Mouse (Mus musculus): ENCODE measurements around the gene Chp2. TPM values are rescaled to one million over a fixed set of nuclear protein-coding genes. Genes with fewer than 3 reads are reported as not detected.

Gene Chp2
- polyA plus RNA-seq (2016; fragmentation: Nextera tagmentation; extraction: Ambion mirVana): not detected in 2 replicates

DNA sequence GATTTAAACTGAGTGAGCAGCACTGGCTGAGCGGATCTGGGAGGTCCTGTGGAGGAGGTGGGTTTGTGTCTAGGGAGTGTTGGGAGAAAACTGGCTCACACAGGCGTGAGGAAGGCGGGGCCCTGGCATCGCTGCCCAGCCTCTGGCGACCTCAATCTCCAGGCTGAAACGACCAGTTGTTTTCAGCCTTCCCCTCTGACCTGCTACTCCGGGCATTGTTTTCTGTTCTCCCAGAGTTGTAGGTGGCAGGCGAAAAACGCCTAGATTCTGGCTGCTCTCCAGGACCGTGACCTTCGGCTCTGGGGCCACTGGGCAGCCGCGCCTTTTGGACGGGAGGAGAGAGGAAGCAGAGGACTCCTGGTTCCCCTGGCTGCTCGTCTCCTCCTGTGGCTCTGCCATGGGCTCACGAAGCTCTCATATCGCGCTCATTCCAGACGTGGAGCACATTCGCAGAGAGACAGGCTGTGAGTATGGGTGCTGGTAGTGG is at the start of gene Chp2:
TSS of gene Chp2 (plus strand) at position 182 of the 487 bp plus-strand sequence.
- no peaks in the 10 kb centered on the region for H3K36me3 ChIP-seq (replicated peaks)
- peaks cover 23% of the 10 kb centered on the region; the same call in 1 of the 2 replicates for H3K27me3 ChIP-seq (ENCODE audit: poor library complexity, severe bottlenecking)
- H3K27ac ChIP-seq: 0 out of 2 replicates have a peak within 1 kb of the TSS, but pooled peaks have one; percentile 6
- DNase-seq (ENCODE audit: extremely low spot score, low spot score): no peak
- H3K9me3 ChIP-seq: no peaks in the 10 kb centered on the region
- peak within 1 kb of the TSS; percentile 27; the same call in 1 of the 2 replicates for H3K4me3 ChIP-seq
- H3K4me1 ChIP-seq: peaks cover 10% of the 10 kb centered on the region
- 31% methylated on average over 20 of the region's 20 CpGs for WGBS

GRCm38 (mm10) chr7:122170705-122171104 is 48.6 kb upstream of the Chp2 start:
- H3K4me3 ChIP-seq: no peak overlapping the region
- 83% methylated on average over 6 of the region's 6 CpGs for WGBS
- peaks cover 53% of the 10 kb centered on the region for H3K36me3 ChIP-seq (replicated peaks)

GRCm38 (mm10) chr7:122171613-122172012 is 47.7 kb upstream of the Chp2 start:
- H3K27ac ChIP-seq: no peak overlapping the region
- 82% methylated on average over 10 of the region's 10 CpGs for WGBS
- H3K36me3 ChIP-seq (replicated peaks): peaks cover 44% of the 10 kb centered on the region
- no peak for DNase-seq (ENCODE audit: extremely low spot score, low spot score)
- H3K27me3 ChIP-seq (ENCODE audit: poor library complexity, severe bottlenecking): no peaks in the 10 kb centered on the region
- H3K4me1 ChIP-seq: no peaks in the 10 kb centered on the region
- no peak overlapping the region for H3K4me3 ChIP-seq
- no peaks in the 10 kb centered on the region for H3K9me3 ChIP-seq

More at GRCm38 (mm10) chr7:122170705-122171104, 48.6 kb upstream of the Chp2 start:
- DNase-seq (ENCODE audit: extremely low spot score, low spot score): no peak
- H3K9me3 ChIP-seq: no peaks in the 10 kb centered on the region
- no peak overlapping the region for H3K27ac ChIP-seq
- no peaks in the 10 kb centered on the region for H3K27me3 ChIP-seq (ENCODE audit: poor library complexity, severe bottlenecking)
- H3K4me1 ChIP-seq: no peaks in the 10 kb centered on the region

- Histone ChIP-seq H3K27ac (no peak overlapping the region), H3K36me3 (replicated peaks) (no peaks in the 10 kb centered on the region), H3K4me1 (peaks cover 3% of the 10 kb centered on the region), H3K4me3 (no peak overlapping the region), H3K27me3 (ENCODE audit: poor library complexity, severe bottlenecking) (no peaks in the 10 kb centered on the region), H3K9me3 (no peaks in the 10 kb centered on the region)
- no peak for DNase-seq (ENCODE audit: extremely low spot score, low spot score)
- WGBS: 91% methylated on average over 7 of the region's 7 CpGs
Observed at GRCm38 (mm10) chr7:122180720-122181119, 38.6 kb upstream of the Chp2 start.

GRCm38 (mm10) chr7:122184569-122184968 is 34.7 kb upstream of the Chp2 start:
- 76% methylated on average over 5 of the region's 5 CpGs for WGBS
- Histone ChIP-seq H3K36me3 (replicated peaks) (no peaks in the 10 kb centered on the region), H3K27ac (no peak overlapping the region), H3K4me3 (no peak overlapping the region), H3K9me3 (no peaks in the 10 kb centered on the region), H3K4me1 (peaks cover 7% of the 10 kb centered on the region), H3K27me3 (ENCODE audit: poor library complexity, severe bottlenecking) (no peaks in the 10 kb centered on the region)
- no peak for DNase-seq (ENCODE audit: extremely low spot score, low spot score)

DNA sequence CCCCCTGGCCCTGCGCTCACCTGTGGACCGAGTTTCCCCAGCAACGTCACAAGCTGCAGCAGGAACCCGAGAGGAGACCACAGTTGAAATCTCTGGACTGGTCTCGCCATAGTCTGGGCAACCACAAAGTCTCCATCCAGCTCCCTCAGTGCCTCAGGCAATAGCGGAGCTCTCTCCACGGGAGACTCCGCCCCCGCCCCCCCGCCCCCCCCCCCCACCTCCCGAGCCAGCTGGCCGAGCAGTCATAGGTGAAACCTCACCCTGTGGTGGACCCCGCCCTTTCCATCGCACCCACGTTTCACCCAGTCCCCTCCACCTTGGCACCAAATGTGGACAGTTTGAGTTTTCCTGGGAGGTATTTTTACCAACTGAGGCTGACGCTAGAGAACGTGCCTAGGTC is 33.3 kb upstream of the Chp2 start, which contains the start of gene Ern2:
TSS of gene Ern2 (minus strand) at position 165 of the 400 bp plus-strand sequence.
- 22% methylated on average over 17 of the region's 17 CpGs for WGBS
- Histone ChIP-seq H3K36me3 (replicated peaks) (no peaks in the 10 kb centered on the region), H3K27me3 (ENCODE audit: poor library complexity, severe bottlenecking) (no peaks in the 10 kb centered on the region), H3K9me3 (no peaks in the 10 kb centered on the region), H3K4me3 (no peak within 1 kb of the TSS), H3K4me1 (peaks cover 7% of the 10 kb centered on the region), H3K27ac (no peak within 1 kb of the TSS)
- no peak for DNase-seq (ENCODE audit: extremely low spot score, low spot score)

GRCm38 (mm10) chr7:122189484-122189883 is 29.8 kb upstream of the Chp2 start:
- WGBS: 29% methylated on average over 7 of the region's 7 CpGs
- Histone ChIP-seq H3K9me3 (no peaks in the 10 kb centered on the region), H3K36me3 (replicated peaks) (no peaks in the 10 kb centered on the region), H3K27me3 (ENCODE audit: poor library complexity, severe bottlenecking) (no peaks in the 10 kb centered on the region), H3K27ac (no peak overlapping the region), H3K4me3 (no peak overlapping the region), H3K4me1 (peaks cover 7% of the 10 kb centered on the region)
- peak; percentile 57 for DNase-seq (ENCODE audit: extremely low spot score, low spot score)

DNA sequence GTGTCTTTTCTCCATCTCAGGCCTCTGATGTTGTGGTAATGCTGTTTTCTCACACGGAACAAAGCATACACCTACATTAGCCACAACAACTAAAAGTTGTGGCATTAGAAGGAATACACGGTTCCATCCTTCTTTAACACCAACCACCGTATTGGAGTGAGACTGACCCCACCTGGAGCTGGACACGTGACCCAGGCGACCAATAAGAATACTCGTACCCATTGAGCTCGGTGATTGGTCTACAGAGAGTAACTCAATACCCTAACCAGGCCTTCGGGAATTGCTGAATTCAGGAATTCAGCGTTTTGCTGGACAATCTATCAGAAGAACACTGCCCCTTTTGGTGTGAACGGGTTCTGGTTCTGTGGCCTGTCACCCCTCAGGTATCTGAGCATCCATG is 28.2 kb upstream of the Chp2 start:
- H3K9me3 ChIP-seq: no peaks in the 10 kb centered on the region
- no peaks in the 10 kb centered on the region for H3K36me3 ChIP-seq (replicated peaks)
- no peaks in the 10 kb centered on the region for H3K27me3 ChIP-seq (ENCODE audit: poor library complexity, severe bottlenecking)
- no peak overlapping the region for H3K4me3 ChIP-seq
- no peak for DNase-seq (ENCODE audit: extremely low spot score, low spot score)
- H3K27ac ChIP-seq: no peak overlapping the region
- H3K4me1 ChIP-seq: peaks cover under 1% of the 10 kb centered on the region
- WGBS: 63% methylated on average over 10 of the region's 10 CpGs

DNA sequence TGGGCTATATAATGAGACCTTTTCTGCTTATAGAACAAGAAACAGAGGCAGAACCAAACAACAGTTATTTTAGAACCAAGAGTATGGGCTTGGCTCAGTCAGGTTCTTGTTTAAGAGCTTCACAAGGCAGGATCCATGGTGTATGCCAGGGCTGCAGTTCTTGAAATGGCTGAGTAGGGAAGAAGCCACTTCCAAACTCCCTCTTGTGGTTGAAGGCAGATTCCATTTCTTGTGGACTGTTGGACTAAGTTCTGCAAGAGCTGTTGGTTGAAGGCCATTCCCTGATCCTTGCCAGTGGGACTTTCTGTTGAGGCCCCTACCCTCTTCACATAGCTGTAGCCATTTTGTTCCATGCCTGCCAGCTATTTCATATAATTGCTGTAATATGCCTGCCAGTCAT is 25.4 kb upstream of the Chp2 start:
- H3K9me3 ChIP-seq: no peaks in the 10 kb centered on the region
- no peak overlapping the region for H3K27ac ChIP-seq
- H3K36me3 ChIP-seq (replicated peaks): no peaks in the 10 kb centered on the region
- H3K4me1 ChIP-seq: no peaks in the 10 kb centered on the region
- no peaks in the 10 kb centered on the region for H3K27me3 ChIP-seq (ENCODE audit: poor library complexity, severe bottlenecking)
- no peak for DNase-seq (ENCODE audit: extremely low spot score, low spot score)
- H3K4me3 ChIP-seq: no peak overlapping the region

- Histone ChIP-seq H3K27me3 (ENCODE audit: poor library complexity, severe bottlenecking) (no peaks in the 10 kb centered on the region), H3K27ac (no peak overlapping the region), H3K36me3 (replicated peaks) (no peaks in the 10 kb centered on the region), H3K9me3 (no peaks in the 10 kb centered on the region), H3K4me3 (no peak overlapping the region), H3K4me1 (no peaks in the 10 kb centered on the region)
- 83% methylated on average over 9 of the region's 9 CpGs for WGBS
- DNase-seq (ENCODE audit: extremely low spot score, low spot score): no peak
Observed at GRCm38 (mm10) chr7:122196771-122197170, 22.5 kb upstream of the Chp2 start.

- no peak for DNase-seq (ENCODE audit: extremely low spot score, low spot score)
- no peak overlapping the region for H3K27ac ChIP-seq
Observed at GRCm38 (mm10) chr7:122197306-122197705, 22.0 kb upstream of the Chp2 start.

DNA sequence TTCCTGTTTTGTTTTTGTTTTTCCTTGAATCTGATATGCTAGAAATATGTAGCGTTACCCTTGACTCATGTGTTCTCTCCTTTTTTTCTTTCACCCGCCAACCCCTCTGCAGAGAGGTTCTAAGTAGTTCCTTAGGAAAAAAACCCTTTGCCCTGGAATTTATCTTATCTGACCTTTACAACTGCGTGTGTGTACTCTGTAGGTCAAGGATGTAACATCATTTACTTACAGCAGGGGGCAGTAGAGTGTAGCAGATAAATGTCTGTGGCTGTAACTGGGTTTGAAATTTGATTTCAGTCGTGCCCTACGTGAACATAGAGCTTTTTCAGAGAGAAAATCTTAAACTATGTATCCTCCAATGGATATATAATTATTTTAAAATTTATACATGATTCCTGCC is 20.0 kb upstream of the Chp2 start:
- no peak for DNase-seq (ENCODE audit: extremely low spot score, low spot score)
- H3K27me3 ChIP-seq (ENCODE audit: poor library complexity, severe bottlenecking): no peaks in the 10 kb centered on the region
- WGBS: 34% methylated on average over 5 of the region's 5 CpGs
- no peaks in the 10 kb centered on the region for H3K9me3 ChIP-seq
- H3K27ac ChIP-seq: no peak overlapping the region
- no peaks in the 10 kb centered on the region for H3K4me1 ChIP-seq
- H3K36me3 ChIP-seq (replicated peaks): no peaks in the 10 kb centered on the region
- no peak overlapping the region for H3K4me3 ChIP-seq

More at GRCm38 (mm10) chr7:122197306-122197705, 22.0 kb upstream of the Chp2 start:
- no peaks in the 10 kb centered on the region for H3K9me3 ChIP-seq
- H3K36me3 ChIP-seq (replicated peaks): no peaks in the 10 kb centered on the region
- H3K27me3 ChIP-seq (ENCODE audit: poor library complexity, severe bottlenecking): no peaks in the 10 kb centered on the region
- H3K4me1 ChIP-seq: no peaks in the 10 kb centered on the region
- 45% methylated on average over 4 of the region's 4 CpGs for WGBS
- H3K4me3 ChIP-seq: no peak overlapping the region

DNA sequence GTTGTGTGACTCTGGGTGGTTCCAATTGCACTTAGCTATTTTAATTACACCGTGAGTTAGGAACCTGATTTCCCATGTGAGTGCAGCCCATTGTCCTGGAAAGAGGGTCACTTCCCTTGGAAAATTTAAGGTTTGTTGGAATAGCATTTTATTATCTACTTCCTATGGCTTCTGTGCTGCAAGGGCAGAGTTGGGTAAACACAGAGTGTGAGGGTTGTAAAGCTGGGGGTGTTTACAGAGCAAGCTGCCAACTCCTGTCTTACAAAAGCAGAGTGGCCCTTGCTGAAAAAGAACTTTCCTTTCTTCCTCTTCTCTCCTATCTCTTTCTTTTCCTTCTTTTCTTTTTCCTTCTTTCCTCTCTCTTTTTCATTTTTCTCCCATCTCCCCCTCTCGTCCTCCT is 15.4 kb upstream of the Chp2 start:
- no peak overlapping the region for H3K27ac ChIP-seq
- WGBS: 77% methylated on average over 2 of the region's 2 CpGs

GRCm38 (mm10) chr7:122206121-122206520 is 13.2 kb upstream of the Chp2 start:
- Histone ChIP-seq H3K9me3 (no peaks in the 10 kb centered on the region), H3K27me3 (ENCODE audit: poor library complexity, severe bottlenecking) (no peaks in the 10 kb centered on the region), H3K4me1 (no peaks in the 10 kb centered on the region), H3K27ac (no peak overlapping the region), H3K36me3 (replicated peaks) (no peaks in the 10 kb centered on the region), H3K4me3 (no peak overlapping the region)
- no peak for DNase-seq (ENCODE audit: extremely low spot score, low spot score)
- WGBS: 86% methylated on average over 2 of the region's 2 CpGs

More for the DNA sequence above, 15.4 kb upstream of the Chp2 start:
- H3K4me1 ChIP-seq: no peaks in the 10 kb centered on the region
- DNase-seq (ENCODE audit: extremely low spot score, low spot score): no peak
- no peak overlapping the region for H3K4me3 ChIP-seq
- no peaks in the 10 kb centered on the region for H3K36me3 ChIP-seq (replicated peaks)
- no peaks in the 10 kb centered on the region for H3K27me3 ChIP-seq (ENCODE audit: poor library complexity, severe bottlenecking)
- H3K9me3 ChIP-seq: no peaks in the 10 kb centered on the region
